Mouse (Mus musculus): Measurements from ENCODE around the gene Tex9.

GRCm38 (mm10) chr9:72427861-72428260 lies 64.2 kb downstream of the Tex9 start:
- TF ChIP-seq CTCF (IDR thresholded peaks at IDR 0.05; ENCODE audit: extremely low read depth, insufficient read length, insufficient replicate concordance, low read depth, low read length) = no peak
- TF ChIP-seq POLR2A (IDR thresholded peaks at IDR 0.05; ENCODE audit: low read depth, low read length) = no peak
